Mouse (Mus musculus) neural tube, embryonic 10.5 days (tissue): ENCODE measurements around the gene Med16.

Experiments used
- DNase-seq: peaks from one replicate; pipeline ENCODE4 v3.0.0-alpha.2; 2017; ENCODE audit warnings: low spot score; ENCODE audit errors: extremely low spot score

The Med16 gene

GRCm38 (mm10) chr10:79917532-79918100, 8.9 kb upstream of the Med16 start:
- no peak for DNase-seq

- peak; percentile 90 for DNase-seq
Measured at GRCm38 (mm10) chr10:79916808-79917531, 8.2 kb upstream of the Med16 start, which contains the start of gene Kiss1r. TSS of gene Kiss1r (plus strand) at chr10:79916971.

GRCm38 (mm10) chr10:79916081-79916480, 7.4 kb upstream of the Med16 start:
- DNase-seq: no peak

GRCm38 (mm10) chr10:79914948-79915596, 6.3 kb upstream of the Med16 start:
- DNase-seq: no peak

- no peak for DNase-seq
Measured at GRCm38 (mm10) chr10:79914131-79914947, 5.6 kb upstream of the Med16 start.

- no peak for DNase-seq
Measured at GRCm38 (mm10) chr10:79912412-79912811, 3.7 kb upstream of the Med16 start.

- no peak for DNase-seq
Measured at GRCm38 (mm10) chr10:79910556-79910955, 1.8 kb upstream of the Med16 start, which contains the start of gene Gm26602. TSS of gene Gm26602 (plus strand) at chr10:79910856.

- DNase-seq: peak; percentile 59
Measured at GRCm38 (mm10) chr10:79909092-79909922, 584 bp upstream of the Med16 start.

GRCm38 (mm10) chr10:79907415-79907814, 1.3 kb downstream of the Med16 start:
- DNase-seq: no peak

- DNase-seq: no peak
Measured at GRCm38 (mm10) chr10:79906712-79907111, 2.0 kb downstream of the Med16 start.

GRCm38 (mm10) chr10:79900951-79901410, 7.7 kb downstream of the Med16 start:
- no peak for DNase-seq

GRCm38 (mm10) chr10:79897316-79898245, 11.1 kb downstream of the Med16 start:
- DNase-seq: no peak

- no peak for DNase-seq
Measured at GRCm38 (mm10) chr10:79896814-79897213, 11.9 kb downstream of the Med16 start.

GRCm38 (mm10) chr10:79896306-79896705, 12.4 kb downstream of the Med16 start:
- no peak for DNase-seq

- DNase-seq: peak; percentile 88
Measured at GRCm38 (mm10) chr10:79892451-79893118, 16.1 kb downstream of the Med16 start.

GRCm38 (mm10) chr10:79890670-79891069, 18.1 kb downstream of the Med16 start, which contains the start of gene Cfd:
TSS of gene Cfd (plus strand) at chr10:79890853.
- no peak for DNase-seq

- DNase-seq: no peak
Measured at GRCm38 (mm10) chr10:79889386-79889785, 19.3 kb downstream of the Med16 start.

GRCm38 (mm10) chr10:79886611-79887010, 22.1 kb downstream of the Med16 start:
- DNase-seq: no peak

GRCm38 (mm10) chr10:79886054-79886453, 22.7 kb downstream of the Med16 start, which contains the start of gene Elane:
TSS of gene Elane (plus strand) at chr10:79886247.
- DNase-seq: no peak
